Mouse (Mus musculus) heart, embryonic 16.5 days (tissue): ENCODE measurements around the gene Tbx21. TPM values are rescaled to one million over a fixed set of nuclear protein-coding genes. Genes with fewer than 3 reads are reported as not detected.

Source experiments
- ATAC-seq: fragments of 200-750 bp; cut with Nextera tagmentation; replicated peaks from 2 replicates; pipeline ENCODE4 v1.8.0; 2017; ENCODE audit warnings: moderate number of reproducible peaks; ENCODE audit not compliant: insufficient read depth, low FRiP score; ENCODE audit errors: extremely low read depth
- H3K27ac ChIP-seq: fragments of 300-500 bp; sonication (generic); 2 replicates; pipeline ENCODE4 v1.5.1; 2014; ENCODE audit warnings: mild to moderate bottlenecking, low read length, control low read depth, moderate library complexity
- H3K27me3 ChIP-seq: fragments of 300-500 bp; sonication (generic); 2 replicates; pipeline ENCODE4 v1.6.1; 2014; ENCODE audit warnings: low read length, mixed read lengths; ENCODE audit not compliant: control insufficient read depth, insufficient read depth
- H3K36me3 ChIP-seq: fragments of 300-500 bp; sonication (generic); 2 replicates; pipeline ENCODE4 v1.6.1; 2014; ENCODE audit not compliant: control insufficient read depth, insufficient read depth
- H3K4me1 ChIP-seq: fragments of 300-500 bp; sonication (generic); 2 replicates; pipeline ENCODE4 v1.6.1; 2014; ENCODE audit warnings: low read length, mixed read lengths; ENCODE audit not compliant: control insufficient read depth, insufficient read depth
- H3K4me2 ChIP-seq: fragments of 300-500 bp; sonication (generic); 2 replicates; pipeline ENCODE4 v1.6.1; 2014; ENCODE audit warnings: low read depth, mild to moderate bottlenecking, control low read depth, low read length
- H3K4me3 ChIP-seq: fragments of 300-500 bp; sonication (generic); 2 replicates; pipeline ENCODE4 v1.5.1; 2014; ENCODE audit warnings: mild to moderate bottlenecking, control low read depth, low read length
- H3K9ac ChIP-seq: fragments of 300-500 bp; sonication (generic); 2 replicates; pipeline ENCODE4 v1.6.1; 2014; ENCODE audit warnings: low read length, control low read depth
- H3K9me3 ChIP-seq: fragments of 300-500 bp; sonication (generic); replicated peaks from 2 replicates; pipeline ENCODE4 v1.6.1; 2016; ENCODE audit warnings: low read length; ENCODE audit not compliant: control insufficient read depth
- WGBS: fragments of 180-500 bp; shearing (Covaris S2); extraction: QIAGEN DNeasy Blood & Tissue Kit; methylation state at CpG from one replicate; pipeline ENCODE4 v1.1.7; 2014; 5-methylcytosine and 5-hydroxymethylcytosine counted together
- polyA plus RNA-seq: library from polyadenylated mRNA; unstranded; fragments of >200 nt; fragmentation: Nextera tagmentation; extraction: Ambion mirVana; gene quantifications from 2 replicates; pipeline ENCODE4 v1.2.1, GENCODE M21; 2015

The Tbx21 gene
- 0.41 and 0.46 TPM in 2 replicates for polyA plus RNA-seq

DNA sequence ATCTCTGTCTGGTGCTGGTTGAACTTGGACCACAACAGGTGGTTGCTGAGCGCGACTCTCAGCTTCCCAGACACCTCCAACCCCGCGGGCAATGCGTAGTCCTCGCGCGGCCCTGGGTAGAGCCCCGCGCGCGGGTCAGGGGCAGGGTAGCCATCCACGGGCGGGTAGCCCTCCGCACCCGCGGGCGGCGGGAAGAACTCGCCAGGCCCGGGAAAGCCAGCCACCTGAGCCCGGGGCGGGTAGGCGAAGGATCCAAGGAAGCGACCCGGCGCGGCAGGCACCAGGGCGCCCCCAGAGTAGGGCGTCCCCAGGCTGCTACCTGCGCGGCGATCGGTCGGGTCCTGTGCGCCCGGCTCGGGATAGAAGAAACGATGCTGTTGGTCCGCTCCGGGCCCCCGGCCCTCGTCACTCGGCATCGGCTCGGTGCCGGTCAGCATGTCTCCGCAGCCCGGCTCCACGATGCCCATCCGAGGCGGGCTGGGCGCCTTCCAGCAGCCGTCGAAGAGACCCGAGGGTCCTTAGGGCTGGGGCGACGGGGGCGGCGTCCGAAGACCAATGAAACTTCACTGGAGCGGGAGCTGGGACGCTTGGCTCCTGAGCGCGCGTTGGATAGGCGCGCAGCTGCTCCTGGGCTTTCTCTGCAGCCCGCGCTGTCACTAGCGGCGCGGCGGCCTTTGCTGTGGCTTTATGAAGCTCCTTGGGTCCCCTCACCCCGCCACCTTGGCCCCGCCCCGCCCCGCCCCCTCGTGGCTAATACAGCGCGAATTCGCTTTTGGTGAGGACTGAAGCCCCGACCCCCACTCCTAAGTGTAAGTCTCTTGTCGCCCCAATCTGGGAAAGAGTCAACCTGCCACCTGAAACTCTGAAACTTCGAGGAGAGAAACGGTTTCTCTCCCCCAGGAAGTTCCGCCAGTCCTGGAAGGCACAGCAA is at the start of gene Tbx21:
Gene Tbx21 (minus strand): TSS at position 661 of the 931 bp plus-strand sequence.
- H3K4me2 ChIP-seq, result peak within 1 kb of the TSS; percentile 70
- WGBS, result under 1% methylated on average over 87 of the region's 87 CpGs
- no peak within 1 kb of the TSS for H3K27ac ChIP-seq
- no peaks in the 10 kb centered on the region for H3K9me3 ChIP-seq
- H3K4me3 ChIP-seq, result peak within 1 kb of the TSS; percentile 53
- H3K4me1 ChIP-seq, result peaks cover 11% of the 10 kb centered on the region
- H3K9ac ChIP-seq, result peak within 1 kb of the TSS; percentile 38
- ATAC-seq, result 0 out of 2 replicates have a peak, but pooled peaks have one; percentile 15
- H3K27me3 ChIP-seq, result peaks cover 66% of the 10 kb centered on the region
- H3K36me3 ChIP-seq, result no peaks in the 10 kb centered on the region

DNA sequence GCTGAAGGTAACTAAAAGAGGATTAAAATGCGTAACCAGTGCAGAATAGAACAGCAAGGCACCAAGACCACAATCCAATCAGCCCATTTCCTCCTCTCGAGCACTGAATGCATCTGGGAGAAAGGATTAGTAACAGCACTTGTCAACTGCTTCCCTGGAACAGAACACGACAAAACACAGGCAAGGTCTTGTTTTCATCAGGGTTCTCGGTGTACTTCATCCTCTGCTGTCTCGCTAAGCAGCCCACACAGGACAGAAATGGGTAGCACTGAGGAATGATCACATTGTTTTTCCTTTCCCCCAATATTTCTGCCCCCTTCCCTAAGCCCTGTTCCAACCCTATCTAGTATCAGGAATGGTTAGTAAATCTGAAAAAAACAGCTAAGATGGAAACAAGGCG is 45.2 kb upstream of the Tbx21 start:
- Histone ChIP-seq H3K4me3 (no peak overlapping the region), H3K27me3 (no peaks in the 10 kb centered on the region), H3K9me3 (no peaks in the 10 kb centered on the region), H3K4me2 (no peak overlapping the region), H3K4me1 (no peaks in the 10 kb centered on the region), H3K36me3 (peaks cover 59% of the 10 kb centered on the region), H3K9ac (no peak overlapping the region), H3K27ac (no peak overlapping the region)
- no peak for ATAC-seq
- 65% methylated on average over 6 of the region's 6 CpGs for WGBS

DNA sequence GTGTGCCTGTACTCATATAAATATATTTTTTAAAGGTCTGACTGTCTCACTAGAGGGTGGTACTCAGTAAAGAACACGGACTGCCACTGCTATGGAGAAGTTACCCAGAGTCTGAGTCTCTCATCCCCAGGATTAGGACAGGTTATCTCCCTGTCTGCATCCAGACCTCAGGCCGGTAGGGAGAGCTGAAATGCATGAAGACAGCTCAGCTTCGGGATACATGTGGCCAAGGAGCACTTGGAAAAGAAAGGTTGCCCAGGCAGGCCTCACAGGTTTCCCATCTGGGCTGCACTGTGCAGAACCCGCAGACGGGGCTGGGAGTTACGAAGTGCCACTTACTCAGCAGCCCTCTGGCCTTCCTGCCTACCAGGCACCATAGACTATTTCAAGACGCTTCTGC is 41.9 kb upstream of the Tbx21 start:
- Histone ChIP-seq H3K4me3 (no peak overlapping the region), H3K27ac (no peak overlapping the region), H3K27me3 (0 out of 2 replicates have a peak, but pooled peaks cover 2% of the 10 kb centered on the region), H3K36me3 (peaks cover 32% of the 10 kb centered on the region), H3K9me3 (no peaks in the 10 kb centered on the region), H3K4me1 (peaks cover 8% of the 10 kb centered on the region), H3K4me2 (no peak overlapping the region), H3K9ac (no peak overlapping the region)
- WGBS, result 80% methylated on average over 7 of the region's 7 CpGs
- no peak for ATAC-seq

DNA sequence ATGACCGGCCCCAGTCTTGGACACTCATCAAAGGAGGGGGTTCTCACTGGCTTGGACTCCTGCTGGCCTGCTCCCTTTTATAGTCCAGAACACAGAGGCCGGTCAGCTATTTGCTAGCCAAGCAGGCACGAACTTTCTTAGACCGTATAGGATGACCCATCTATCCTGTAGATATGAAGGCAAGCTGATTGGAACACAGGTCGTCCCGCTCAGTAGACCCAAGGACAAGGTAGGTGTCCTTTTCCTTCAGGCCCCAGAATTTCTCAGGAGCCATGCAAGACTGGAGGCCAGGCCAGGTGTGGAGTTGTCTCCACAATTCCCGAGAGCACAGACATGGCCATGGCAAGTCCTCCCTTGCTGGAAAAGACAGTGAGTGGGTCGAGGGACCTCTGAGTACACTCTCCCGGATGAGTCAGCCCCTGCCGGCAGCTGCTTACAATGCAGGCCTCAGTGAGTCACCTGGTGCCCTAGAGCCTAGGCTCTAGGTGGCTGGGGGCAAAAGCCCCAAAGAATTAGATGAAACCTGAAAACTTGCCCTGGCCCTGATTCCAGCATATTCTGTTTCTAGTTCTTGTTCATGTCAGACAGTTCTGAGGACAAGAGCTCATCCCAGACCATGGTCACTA is 37.6 kb upstream of the Tbx21 start:
- no peak overlapping the region for H3K4me3 ChIP-seq
- WGBS, result 29% methylated on average over 10 of the region's 10 CpGs
- peaks cover 31% of the 10 kb centered on the region for H3K4me1 ChIP-seq
- H3K27ac ChIP-seq, result no peak overlapping the region
- no peak overlapping the region for H3K4me2 ChIP-seq
- H3K9ac ChIP-seq, result no peak overlapping the region
- no peaks in the 10 kb centered on the region for H3K9me3 ChIP-seq
- 0 out of 2 replicates have a peak, but pooled peaks cover under 1% of the 10 kb centered on the region for H3K36me3 ChIP-seq
- H3K27me3 ChIP-seq, result peaks cover 5% of the 10 kb centered on the region; the same call in 1 of the 2 replicates
- ATAC-seq, result no peak

DNA sequence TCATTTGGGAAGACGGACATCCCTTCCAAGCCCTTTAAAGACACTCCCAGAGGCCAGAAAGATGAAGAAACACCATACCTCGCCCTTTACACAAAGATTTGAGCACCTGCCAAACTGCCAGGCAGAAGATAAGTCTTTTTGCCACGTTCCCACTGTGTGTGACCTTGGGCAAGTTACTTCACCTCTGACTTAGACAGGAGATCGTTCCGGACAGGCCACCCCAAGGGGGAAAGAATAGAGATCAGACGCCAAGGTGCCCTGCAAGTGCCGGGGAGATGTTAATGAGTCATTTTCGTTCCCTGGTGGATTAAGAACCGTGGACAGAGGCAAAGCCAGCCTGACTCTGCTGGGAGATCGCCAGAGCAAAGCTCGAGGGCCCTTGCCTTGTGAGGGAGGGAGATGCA is 36.9 kb upstream of the Tbx21 start:
- peak overlapping the region; percentile 97 for H3K4me2 ChIP-seq
- H3K4me3 ChIP-seq, result peak overlapping the region; percentile 86
- H3K9me3 ChIP-seq, result no peaks in the 10 kb centered on the region
- ATAC-seq, result no peak
- peaks cover 33% of the 10 kb centered on the region for H3K4me1 ChIP-seq
- H3K27ac ChIP-seq, result no peak overlapping the region
- H3K36me3 ChIP-seq, result 0 out of 2 replicates have a peak, but pooled peaks cover 2% of the 10 kb centered on the region
- 2% methylated on average over 11 of the region's 11 CpGs for WGBS
- no peak overlapping the region for H3K9ac ChIP-seq
- peaks cover 5% of the 10 kb centered on the region; the same call in 1 of the 2 replicates for H3K27me3 ChIP-seq

DNA sequence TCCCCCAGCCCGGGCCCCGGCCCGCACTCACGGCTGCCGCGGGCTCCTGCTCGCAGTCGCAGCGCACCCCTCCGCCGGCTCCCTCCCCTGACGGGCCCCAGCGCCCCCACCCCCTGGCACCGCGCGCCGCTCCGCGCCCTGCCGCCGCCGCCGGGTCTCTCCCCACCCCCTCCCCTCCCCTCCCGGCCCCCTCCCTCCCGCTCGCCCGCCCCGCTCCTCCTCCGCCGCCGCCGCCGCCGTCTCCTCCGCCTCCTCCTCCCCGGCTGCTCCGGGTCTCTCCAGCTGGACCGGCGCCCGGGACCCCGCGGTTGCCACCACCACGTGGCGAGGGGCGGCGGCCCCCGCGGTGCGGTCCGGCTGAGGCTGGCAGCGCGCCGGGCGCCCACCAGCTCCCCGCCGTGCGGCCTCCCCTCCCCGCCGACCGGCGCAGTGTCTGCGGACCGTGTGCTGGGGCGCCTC is 36.2 kb upstream of the Tbx21 start, which contains the start of gene Tbkbp1:
Gene Tbkbp1 (minus strand): TSS at position 153 of the 459 bp plus-strand sequence.
- H3K27me3 ChIP-seq, result peaks cover 5% of the 10 kb centered on the region; the same call in 1 of the 2 replicates
- 0 out of 2 replicates have a peak, but pooled peaks cover 2% of the 10 kb centered on the region for H3K36me3 ChIP-seq
- peak within 1 kb of the TSS; percentile 97 for H3K4me2 ChIP-seq
- no peaks in the 10 kb centered on the region for H3K9me3 ChIP-seq
- ATAC-seq, result no peak
- peaks cover 33% of the 10 kb centered on the region for H3K4me1 ChIP-seq
- peak within 1 kb of the TSS; percentile 86 for H3K4me3 ChIP-seq
- peak within 1 kb of the TSS; percentile 87 for H3K27ac ChIP-seq
- H3K9ac ChIP-seq, result peak within 1 kb of the TSS; percentile 83
- WGBS, result under 1% methylated on average over 30 of the region's 64 CpGs

DNA sequence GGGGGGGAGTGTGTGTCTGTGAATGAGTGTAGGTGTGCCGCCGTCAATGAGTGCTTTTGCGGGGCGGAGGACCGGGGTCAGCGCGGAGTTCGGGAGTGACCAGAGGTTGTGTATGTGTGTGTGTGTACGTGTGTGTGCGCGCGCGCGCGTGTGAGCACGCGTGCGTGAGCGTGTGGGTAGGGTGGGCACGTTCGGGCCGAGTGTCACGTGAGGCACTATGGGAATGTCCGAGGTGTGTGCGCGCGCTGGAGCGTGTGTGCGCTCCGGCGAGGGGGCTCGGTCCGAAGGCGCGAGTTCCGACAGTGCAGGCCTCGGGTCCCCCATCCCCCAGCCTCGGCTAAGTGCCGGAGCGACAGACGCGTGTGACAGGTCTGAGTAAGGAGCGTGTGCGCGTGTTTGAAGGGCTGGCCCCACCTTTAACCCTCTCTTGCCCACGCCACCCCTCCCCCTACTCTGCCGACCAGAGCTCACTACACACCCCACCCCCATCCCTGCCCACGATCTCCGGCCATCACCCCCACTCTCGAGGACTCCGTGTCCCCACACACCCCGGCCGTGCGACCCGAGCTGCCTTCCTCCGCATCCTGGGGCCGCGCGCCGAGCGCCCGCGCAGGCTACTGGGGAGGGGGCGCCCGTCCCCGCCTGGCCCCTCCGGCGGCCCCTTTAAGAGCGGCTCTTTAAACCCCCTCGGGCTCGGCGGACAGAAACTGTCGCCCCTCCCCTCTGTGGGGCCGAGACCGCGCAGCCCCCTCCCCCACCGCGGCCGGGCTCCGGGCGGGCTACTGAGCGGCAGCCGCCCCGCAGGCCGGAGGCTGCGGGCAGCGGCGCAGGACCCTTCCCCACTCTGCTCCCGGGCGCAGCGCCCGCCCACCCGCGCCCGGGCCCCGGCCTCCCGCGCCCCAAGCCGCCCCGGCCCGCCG is 35.5 kb upstream of the Tbx21 start:
- peak; percentile 71 for ATAC-seq
- peak overlapping the region; percentile 83 for H3K9ac ChIP-seq
- H3K36me3 ChIP-seq, result 0 out of 2 replicates have a peak, but pooled peaks cover 2% of the 10 kb centered on the region
- H3K4me1 ChIP-seq, result peaks cover 33% of the 10 kb centered on the region
- peak overlapping the region; percentile 97 for H3K4me2 ChIP-seq
- peak overlapping the region; percentile 87 for H3K27ac ChIP-seq
- WGBS, result under 1% methylated on average over 88 of the region's 102 CpGs
- H3K27me3 ChIP-seq, result peaks cover 5% of the 10 kb centered on the region; the same call in 1 of the 2 replicates
- H3K9me3 ChIP-seq, result no peaks in the 10 kb centered on the region
- H3K4me3 ChIP-seq, result peak overlapping the region; percentile 86

DNA sequence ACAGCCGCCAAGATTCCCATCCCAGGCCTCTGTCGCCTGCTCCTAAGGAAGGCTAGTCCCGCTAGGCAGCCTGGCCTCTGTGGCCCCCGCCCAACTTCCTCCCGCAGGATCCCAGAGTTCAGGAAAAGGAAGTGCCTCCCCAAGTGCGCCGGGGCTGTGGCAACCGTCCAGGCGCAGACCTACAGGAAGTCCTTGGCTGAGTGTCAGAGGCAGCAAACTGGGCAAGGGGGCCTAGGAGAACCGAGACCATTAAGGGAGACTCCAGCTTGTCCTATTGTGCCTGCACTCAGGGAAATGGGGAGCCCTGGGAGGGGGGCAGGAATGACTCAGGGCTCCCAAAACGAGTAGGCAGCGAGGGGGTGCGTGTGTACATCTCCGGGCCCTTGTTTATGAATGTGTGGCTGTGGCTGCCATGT is 34.9 kb upstream of the Tbx21 start:
- H3K27ac ChIP-seq, result peak overlapping the region; percentile 87
- peaks cover 33% of the 10 kb centered on the region for H3K4me1 ChIP-seq
- peak overlapping the region; percentile 86 for H3K4me3 ChIP-seq
- peak overlapping the region; percentile 97 for H3K4me2 ChIP-seq
- 5% methylated on average over 14 of the region's 14 CpGs for WGBS
- H3K9ac ChIP-seq, result peak overlapping the region; percentile 83
- H3K27me3 ChIP-seq, result peaks cover 5% of the 10 kb centered on the region; the same call in 1 of the 2 replicates
- H3K9me3 ChIP-seq, result no peaks in the 10 kb centered on the region
- 0 out of 2 replicates have a peak, but pooled peaks cover 2% of the 10 kb centered on the region for H3K36me3 ChIP-seq
- peak; percentile 60 for ATAC-seq
